Mouse (Mus musculus): ENCODE data around the gene Slc13a2. TPM values are rescaled to one million over a fixed set of nuclear protein-coding genes. Genes with fewer than 3 reads are reported as not detected.

Gene Slc13a2
- polyA plus RNA-seq, 1 experiment, result 91.0 TPM

GRCm38 (mm10) chr11:78411606-78412323 is 10.3 kb downstream of the Slc13a2 start:
- DNase-seq, result peak; percentile 65
- WGBS, result 57% methylated on average over 11 of the region's 11 CpGs
- H3K36me3 ChIP-seq (ENCODE audit: control insufficient read depth, insufficient read depth, low read length), result no peaks in the 10 kb centered on the region
- peak overlapping the region; percentile 85 for H3K27ac ChIP-seq (ENCODE audit: insufficient read depth, low read depth, low read length)
- peaks cover 51% of the 10 kb centered on the region for H3K4me1 ChIP-seq (ENCODE audit: control insufficient read depth, insufficient read depth, low read length)
- no peaks in the 10 kb centered on the region for H3K27me3 ChIP-seq (replicated peaks; ENCODE audit: control insufficient read depth, insufficient read depth, low read length)
- TF ChIP-seq CTCF (conservative IDR thresholded peaks at IDR 0.05; ENCODE audit: insufficient read depth, insufficient read length, low read depth, low read length), result no peak
- no peak for TF ChIP-seq POLR2A (IDR thresholded peaks at IDR 0.05; ENCODE audit: low read depth, low read length)
- H3K4me3 ChIP-seq (ENCODE audit: insufficient read depth, low read depth, low read length), result no peak overlapping the region

DNA sequence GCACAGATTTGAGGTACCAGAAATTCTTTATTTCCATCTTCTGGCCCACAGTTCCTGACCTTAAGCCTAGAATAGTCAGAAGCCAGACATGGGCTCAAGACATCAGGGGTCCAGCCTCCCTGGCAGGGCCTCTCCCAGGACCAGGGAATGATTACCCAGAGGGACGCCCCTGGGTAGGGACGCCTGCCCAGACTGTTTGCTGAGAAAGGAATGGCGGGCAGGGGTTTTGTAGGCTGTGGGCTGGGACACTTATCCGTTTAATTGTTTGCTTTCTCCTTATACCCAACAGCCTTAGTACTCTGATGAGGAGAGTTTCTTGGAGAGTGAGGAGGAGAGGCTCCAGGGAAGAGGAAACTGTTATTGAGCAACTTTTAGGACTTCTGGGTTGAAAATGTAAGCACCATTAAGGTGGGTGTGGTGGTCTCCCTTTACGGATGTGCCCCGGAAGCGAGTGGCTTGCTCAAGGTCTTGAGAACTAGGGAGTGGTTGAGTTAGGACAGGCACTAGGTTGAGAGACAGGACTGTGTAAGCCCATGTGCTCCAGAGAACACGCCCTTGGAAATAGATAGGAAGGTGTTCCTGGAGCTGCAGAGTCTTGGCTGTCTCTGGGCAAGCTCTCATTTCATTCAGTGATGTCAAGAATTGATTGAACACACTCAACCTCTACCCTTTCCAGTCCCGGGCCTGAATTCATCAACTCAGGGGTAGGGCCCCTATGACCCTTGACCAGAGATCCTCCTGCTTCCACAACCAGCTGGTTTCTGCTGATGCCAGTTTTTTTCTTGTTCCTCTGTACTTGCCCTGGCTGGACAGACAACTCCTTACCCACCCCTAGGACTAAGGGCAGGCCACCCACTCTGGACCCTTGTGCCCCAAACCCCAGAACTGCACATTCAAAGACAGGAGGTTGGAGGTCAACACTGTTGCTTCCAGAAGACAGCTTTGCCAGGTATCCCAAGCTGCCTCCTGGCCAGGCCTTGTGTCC is 13.5 kb downstream of the Slc13a2 start:
- TF ChIP-seq CTCF (conservative IDR thresholded peaks at IDR 0.05; ENCODE audit: insufficient read depth, insufficient read length, low read depth, low read length) (no peak), POLR2A (IDR thresholded peaks at IDR 0.05; ENCODE audit: low read depth, low read length) (no peak)
- WGBS, result 67% methylated on average over 9 of the region's 9 CpGs
- H3K4me3 ChIP-seq (ENCODE audit: insufficient read depth, low read depth, low read length), result no peak overlapping the region
- no peak overlapping the region for H3K27ac ChIP-seq (ENCODE audit: insufficient read depth, low read depth, low read length)
- H3K36me3 ChIP-seq (ENCODE audit: control insufficient read depth, insufficient read depth, low read length), result no peaks in the 10 kb centered on the region
- H3K27me3 ChIP-seq (replicated peaks; ENCODE audit: control insufficient read depth, insufficient read depth, low read length), result no peaks in the 10 kb centered on the region
- peak; percentile 89 for DNase-seq
- H3K4me1 ChIP-seq (ENCODE audit: control insufficient read depth, insufficient read depth, low read length), result peaks cover 41% of the 10 kb centered on the region

DNA sequence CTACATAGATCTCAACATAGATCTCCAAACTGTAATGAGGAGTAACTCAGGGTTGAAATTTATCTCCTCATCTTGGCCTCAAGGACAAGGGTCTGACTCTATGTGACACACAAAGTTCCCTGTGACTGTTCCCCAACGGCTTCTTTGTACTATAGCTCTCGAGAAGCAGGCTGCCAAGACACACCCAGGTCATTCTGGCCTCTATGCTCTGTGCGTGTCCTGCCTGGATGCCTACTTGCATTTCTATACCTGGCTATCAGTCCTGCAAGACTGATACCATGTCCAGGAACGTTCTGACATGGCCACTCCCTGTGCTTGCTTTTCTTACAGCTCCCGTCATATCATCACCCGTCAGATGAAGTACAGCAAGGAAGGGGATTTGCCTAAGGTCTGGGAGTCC is 20.0 kb downstream of the Slc13a2 start:
- H3K36me3 ChIP-seq (ENCODE audit: control insufficient read depth, insufficient read depth, low read length), result no peaks in the 10 kb centered on the region; the same call in 1 of the 2 replicates
- H3K27me3 ChIP-seq (replicated peaks; ENCODE audit: control insufficient read depth, insufficient read depth, low read length), result no peaks in the 10 kb centered on the region
- peaks cover 11% of the 10 kb centered on the region; the same call in 1 of the 2 replicates for H3K4me1 ChIP-seq (ENCODE audit: control insufficient read depth, insufficient read depth, low read length)
- TF ChIP-seq POLR2A (IDR thresholded peaks at IDR 0.05; ENCODE audit: low read depth, low read length) (no peak), CTCF (conservative IDR thresholded peaks at IDR 0.05; ENCODE audit: insufficient read depth, insufficient read length, low read depth, low read length) (no peak)
- H3K27ac ChIP-seq (ENCODE audit: insufficient read depth, low read depth, low read length), result 0 out of 2 replicates have a peak overlapping the region, but pooled peaks have one; percentile 21
- DNase-seq, result no peak
- WGBS, result 65% methylated on average over 6 of the region's 6 CpGs
- no peak overlapping the region for H3K4me3 ChIP-seq (ENCODE audit: insufficient read depth, low read depth, low read length)

- H3K4me3 ChIP-seq (ENCODE audit: insufficient read depth, low read depth, low read length), result no peak overlapping the region
- peaks cover 11% of the 10 kb centered on the region; the same call in 1 of the 2 replicates for H3K4me1 ChIP-seq (ENCODE audit: control insufficient read depth, insufficient read depth, low read length)
- no peaks in the 10 kb centered on the region for H3K27me3 ChIP-seq (replicated peaks; ENCODE audit: control insufficient read depth, insufficient read depth, low read length)
- H3K27ac ChIP-seq (ENCODE audit: insufficient read depth, low read depth, low read length), result peak overlapping the region; percentile 43; the same call in 1 of the 2 replicates
- 49% methylated on average over 3 of the region's 3 CpGs for WGBS
- no peaks in the 10 kb centered on the region; the same call in 1 of the 2 replicates for H3K36me3 ChIP-seq (ENCODE audit: control insufficient read depth, insufficient read depth, low read length)
- TF ChIP-seq CTCF (conservative IDR thresholded peaks at IDR 0.05; ENCODE audit: insufficient read depth, insufficient read length, low read depth, low read length) (no peak), POLR2A (IDR thresholded peaks at IDR 0.05; ENCODE audit: low read depth, low read length) (no peak)
- peak; percentile 87 for DNase-seq
Measured at GRCm38 (mm10) chr11:78401469-78401868, 20.5 kb downstream of the Slc13a2 start.

GRCm38 (mm10) chr11:78400936-78401335 is 21.1 kb downstream of the Slc13a2 start:
- H3K27ac ChIP-seq (ENCODE audit: insufficient read depth, low read depth, low read length), result peak overlapping the region; percentile 43; the same call in 1 of the 2 replicates
- no peaks in the 10 kb centered on the region for H3K27me3 ChIP-seq (replicated peaks; ENCODE audit: control insufficient read depth, insufficient read depth, low read length)
- no peak overlapping the region for H3K4me3 ChIP-seq (ENCODE audit: insufficient read depth, low read depth, low read length)
- no peaks in the 10 kb centered on the region; the same call in 1 of the 2 replicates for H3K36me3 ChIP-seq (ENCODE audit: control insufficient read depth, insufficient read depth, low read length)
- no peak for TF ChIP-seq POLR2A (IDR thresholded peaks at IDR 0.05; ENCODE audit: low read depth, low read length)
- TF ChIP-seq CTCF (conservative IDR thresholded peaks at IDR 0.05; ENCODE audit: insufficient read depth, insufficient read length, low read depth, low read length), result no peak
- 51% methylated on average over 3 of the region's 3 CpGs for WGBS
- peaks cover 11% of the 10 kb centered on the region; the same call in 1 of the 2 replicates for H3K4me1 ChIP-seq (ENCODE audit: control insufficient read depth, insufficient read depth, low read length)
- DNase-seq, result no peak

GRCm38 (mm10) chr11:78399680-78400079 is 22.3 kb downstream of the Slc13a2 start:
- DNase-seq, result peak; percentile 62
- WGBS, result 20% methylated on average over 8 of the region's 8 CpGs
- Histone ChIP-seq H3K4me1 (ENCODE audit: control insufficient read depth, insufficient read depth, low read length) (peaks cover 11% of the 10 kb centered on the region; the same call in 1 of the 2 replicates), H3K27ac (ENCODE audit: insufficient read depth, low read depth, low read length) (no peak overlapping the region), H3K4me3 (ENCODE audit: insufficient read depth, low read depth, low read length) (no peak overlapping the region), H3K36me3 (ENCODE audit: control insufficient read depth, insufficient read depth, low read length) (no peaks in the 10 kb centered on the region; the same call in 1 of the 2 replicates), H3K27me3 (replicated peaks; ENCODE audit: control insufficient read depth, insufficient read depth, low read length) (no peaks in the 10 kb centered on the region)
- TF ChIP-seq CTCF (conservative IDR thresholded peaks at IDR 0.05; ENCODE audit: insufficient read depth, insufficient read length, low read depth, low read length), result peak; percentile 86
- TF ChIP-seq POLR2A (IDR thresholded peaks at IDR 0.05; ENCODE audit: low read depth, low read length), result no peak
